Mouse (Mus musculus) embryo, embryonic 9.5 days (tissue): ENCODE data around the gene Vwa7.
"Not testable (repeated sequence)": the region's sequence is repeated elsewhere in the genome, so short reads cannot be mapped to it uniquely, and the experiment has no call there.

ENCODE experiments used
- DNase-seq: peaks from one replicate; pipeline ENCODE4 v3.0.0-alpha.2; 2017; ENCODE audit errors: extremely low spot score

Gene Vwa7

GRCm38 (mm10) chr17:35021842-35022477 is 5.6 kb downstream of the Vwa7 start:
- no peak for DNase-seq

GRCm38 (mm10) chr17:35022541-35023060 is 6.2 kb downstream of the Vwa7 start:
- DNase-seq: no peak

GRCm38 (mm10) chr17:35023221-35023620 is 6.8 kb downstream of the Vwa7 start:
- DNase-seq: no peak

GRCm38 (mm10) chr17:35023756-35024155 is 7.4 kb downstream of the Vwa7 start:
- DNase-seq: no peak

GRCm38 (mm10) chr17:35024261-35024660 is 7.9 kb downstream of the Vwa7 start:
- DNase-seq: no peak

GRCm38 (mm10) chr17:35024691-35025488 is 8.5 kb downstream of the Vwa7 start:
- no peak for DNase-seq

GRCm38 (mm10) chr17:35026206-35026605 is 9.8 kb downstream of the Vwa7 start:
- no peak for DNase-seq

- DNase-seq: no peak
These were observed 11.1 kb downstream of the Vwa7 start, which contains the start of gene Sapcd1 for GRCm38 (mm10) chr17:35027277-35028068. Sapcd1 (minus strand) TSS chr17:35028016.

GRCm38 (mm10) chr17:35028315-35028714 is 11.9 kb downstream of the Vwa7 start:
- no peak for DNase-seq

- no peak for DNase-seq
These were observed 13.5 kb downstream of the Vwa7 start for GRCm38 (mm10) chr17:35029691-35030532.

GRCm38 (mm10) chr17:35031272-35031671 is 14.9 kb downstream of the Vwa7 start:
- DNase-seq: no peak

- no peak for DNase-seq
These were observed 15.5 kb downstream of the Vwa7 start for GRCm38 (mm10) chr17:35031880-35032279.

GRCm38 (mm10) chr17:35032323-35032870 is 16.0 kb downstream of the Vwa7 start:
- no peak for DNase-seq

- DNase-seq: not testable (repeated sequence)
These were observed 17.3 kb downstream of the Vwa7 start for GRCm38 (mm10) chr17:35033703-35034102.

- no peak for DNase-seq
These were observed 18.5 kb downstream of the Vwa7 start for GRCm38 (mm10) chr17:35034896-35035295.

- no peak for DNase-seq
These were observed 22.9 kb downstream of the Vwa7 start for GRCm38 (mm10) chr17:35039121-35039873.

GRCm38 (mm10) chr17:35043794-35044193 is 27.4 kb downstream of the Vwa7 start:
- no peak for DNase-seq

- DNase-seq: no peak
These were observed 28.8 kb downstream of the Vwa7 start for GRCm38 (mm10) chr17:35044904-35045806.
